Mouse (Mus musculus): ENCODE results near the gene Hnrnpf. TPM values are rescaled to one million over a fixed set of nuclear protein-coding genes. Genes with fewer than 3 reads are reported as not detected.

Gene Hnrnpf
- polyA plus RNA-seq, 1 experiment, result 374 TPM

DNA sequence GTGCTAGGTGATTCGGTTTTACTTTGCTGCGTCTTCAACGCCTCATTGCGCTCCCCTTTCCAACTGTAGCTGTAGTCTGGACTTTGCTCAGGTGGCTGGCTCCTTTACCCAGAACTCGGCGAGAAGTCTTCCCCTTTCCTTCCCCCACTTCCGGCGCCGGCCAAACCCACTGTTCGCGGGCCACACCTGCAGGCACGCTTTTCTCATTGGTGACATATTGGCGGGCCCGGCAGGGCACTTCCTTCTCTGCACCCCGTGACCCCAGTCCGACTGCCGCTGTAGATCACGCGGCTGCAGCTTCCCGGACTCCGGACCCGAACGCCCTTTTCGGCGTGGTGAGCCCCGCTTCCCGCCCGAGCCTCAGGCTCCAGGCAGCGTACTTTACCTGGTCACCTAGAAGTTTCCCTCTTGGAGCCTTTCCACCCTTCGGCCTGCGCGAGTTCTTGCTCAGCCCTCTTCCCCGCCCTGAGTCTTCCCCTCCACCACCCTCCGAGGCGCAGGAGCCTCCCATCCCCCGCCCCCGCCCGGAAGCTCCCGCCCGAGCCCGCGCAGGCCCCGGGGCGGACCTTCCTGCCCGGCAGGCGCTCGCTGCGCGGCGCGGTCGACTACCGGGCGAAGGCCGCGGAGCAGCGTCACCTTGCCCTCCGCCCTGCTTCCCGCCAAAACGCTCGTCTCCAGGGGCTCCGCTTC is 16.8 kb downstream of the Hnrnpf start:
- no peak for TF ChIP-seq FOSL1 (IDR thresholded peaks at IDR 0.05; ENCODE audit: insufficient read depth, low read length, poor library complexity, severe bottlenecking)
- no peak for TF ChIP-seq MYOD1 (IDR thresholded peaks at IDR 0.05; ENCODE audit: control insufficient read depth, insufficient read length, low read depth)
- TF ChIP-seq CEBPB (IDR thresholded peaks at IDR 0.05; ENCODE audit: low read depth), result no peak
- no peak for TF ChIP-seq CTCF (IDR thresholded peaks at IDR 0.05; ENCODE audit: control insufficient read depth, insufficient read depth, insufficient read length)
- TF ChIP-seq MAX (IDR thresholded peaks at IDR 0.05), result peak; percentile 44
- TF ChIP-seq USF1 (IDR thresholded peaks at IDR 0.05; ENCODE audit: low read depth), result peak; percentile 72
- H3K79me3 ChIP-seq (ENCODE audit: low read depth), result peaks cover 95% of the 10 kb centered on the region
- no peaks in the 10 kb centered on the region for H3K27me3 ChIP-seq (ENCODE audit: control insufficient read depth, insufficient read depth, insufficient read length)
- H3K36me3 ChIP-seq (ENCODE audit: control insufficient read depth, insufficient read depth), result peaks cover 76% of the 10 kb centered on the region
- peaks cover 100% of the 10 kb centered on the region for H3K79me2 ChIP-seq (ENCODE audit: control insufficient read depth, insufficient read depth)
- peak overlapping the region; percentile 91 for H3ac ChIP-seq (ENCODE audit: control insufficient read depth, insufficient read length, low read depth)
- H3K4me3 ChIP-seq (ENCODE audit: insufficient read depth, poor library complexity, severe bottlenecking), result peak overlapping the region; percentile 79

- peaks cover 100% of the 10 kb centered on the region for H3K79me2 ChIP-seq (ENCODE audit: control insufficient read depth, insufficient read depth)
- peaks cover 76% of the 10 kb centered on the region for H3K36me3 ChIP-seq (ENCODE audit: control insufficient read depth, insufficient read depth)
- peak overlapping the region; percentile 91 for H3ac ChIP-seq (ENCODE audit: control insufficient read depth, insufficient read length, low read depth)
- peaks cover 95% of the 10 kb centered on the region for H3K79me3 ChIP-seq (ENCODE audit: low read depth)
- H3K4me3 ChIP-seq (ENCODE audit: insufficient read depth, poor library complexity, severe bottlenecking), result peak overlapping the region; percentile 79
- H3K27me3 ChIP-seq (ENCODE audit: control insufficient read depth, insufficient read depth, insufficient read length), result no peaks in the 10 kb centered on the region
- TF ChIP-seq CEBPB (IDR thresholded peaks at IDR 0.05; ENCODE audit: low read depth) (no peak), USF1 (IDR thresholded peaks at IDR 0.05; ENCODE audit: low read depth) (no peak), CTCF (IDR thresholded peaks at IDR 0.05; ENCODE audit: control insufficient read depth, insufficient read depth, insufficient read length) (no peak), FOSL1 (IDR thresholded peaks at IDR 0.05; ENCODE audit: insufficient read depth, low read length, poor library complexity, severe bottlenecking) (no peak), MYOD1 (IDR thresholded peaks at IDR 0.05; ENCODE audit: control insufficient read depth, insufficient read length, low read depth) (no peak), MAX (IDR thresholded peaks at IDR 0.05) (no peak), MYOG (IDR thresholded peaks at IDR 0.05; ENCODE audit: control insufficient read depth, extremely low read depth, insufficient read length) (no peak)
Observed at GRCm38 (mm10) chr6:117917576-117917975, 17.5 kb downstream of the Hnrnpf start.

DNA sequence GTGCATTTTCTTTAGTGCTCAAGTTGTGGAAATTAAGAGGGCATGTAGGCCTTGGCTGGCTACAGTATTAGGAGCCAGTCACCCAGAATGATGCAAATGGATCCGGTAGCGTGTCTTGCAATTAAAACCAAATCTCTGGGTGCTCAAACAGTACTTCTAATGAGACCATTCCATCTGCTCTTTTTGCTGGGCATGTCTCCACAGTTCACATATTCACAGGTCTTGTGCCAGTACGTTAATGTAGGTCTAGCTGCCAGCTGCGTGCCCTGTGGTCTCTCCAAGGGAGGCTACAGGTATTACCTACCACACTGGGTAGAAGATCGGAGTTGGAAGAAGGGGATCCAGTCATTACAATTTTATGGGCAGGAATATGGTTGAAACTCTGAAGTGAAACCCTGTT is 17.9 kb downstream of the Hnrnpf start:
- Histone ChIP-seq H3ac (ENCODE audit: control insufficient read depth, insufficient read length, low read depth) (peak overlapping the region; percentile 72), H3K79me3 (ENCODE audit: low read depth) (peaks cover 94% of the 10 kb centered on the region), H3K36me3 (ENCODE audit: control insufficient read depth, insufficient read depth) (peaks cover 78% of the 10 kb centered on the region), H3K27me3 (ENCODE audit: control insufficient read depth, insufficient read depth, insufficient read length) (no peaks in the 10 kb centered on the region), H3K4me3 (ENCODE audit: insufficient read depth, poor library complexity, severe bottlenecking) (peak overlapping the region; percentile 79), H3K79me2 (ENCODE audit: control insufficient read depth, insufficient read depth) (peaks cover 100% of the 10 kb centered on the region)
- TF ChIP-seq USF1 (IDR thresholded peaks at IDR 0.05; ENCODE audit: low read depth) (no peak), CEBPB (IDR thresholded peaks at IDR 0.05; ENCODE audit: low read depth) (no peak), MYOD1 (IDR thresholded peaks at IDR 0.05; ENCODE audit: control insufficient read depth, insufficient read length, low read depth) (no peak), MYOG (IDR thresholded peaks at IDR 0.05; ENCODE audit: control insufficient read depth, extremely low read depth, insufficient read length) (no peak), CTCF (IDR thresholded peaks at IDR 0.05; ENCODE audit: control insufficient read depth, insufficient read depth, insufficient read length) (no peak), MAX (IDR thresholded peaks at IDR 0.05) (no peak), FOSL1 (IDR thresholded peaks at IDR 0.05; ENCODE audit: insufficient read depth, low read length, poor library complexity, severe bottlenecking) (no peak)

- H3K36me3 ChIP-seq (ENCODE audit: control insufficient read depth, insufficient read depth), result peaks cover 69% of the 10 kb centered on the region
- peaks cover 75% of the 10 kb centered on the region for H3K79me3 ChIP-seq (ENCODE audit: low read depth)
- H3K79me2 ChIP-seq (ENCODE audit: control insufficient read depth, insufficient read depth), result peaks cover 83% of the 10 kb centered on the region
- no peak overlapping the region for H3ac ChIP-seq (ENCODE audit: control insufficient read depth, insufficient read length, low read depth)
- H3K27me3 ChIP-seq (ENCODE audit: control insufficient read depth, insufficient read depth, insufficient read length), result no peaks in the 10 kb centered on the region
- TF ChIP-seq CTCF (IDR thresholded peaks at IDR 0.05; ENCODE audit: control insufficient read depth, insufficient read depth, insufficient read length), result no peak
- TF ChIP-seq MYOD1 (IDR thresholded peaks at IDR 0.05; ENCODE audit: control insufficient read depth, insufficient read length, low read depth), result no peak
- no peak for TF ChIP-seq USF1 (IDR thresholded peaks at IDR 0.05; ENCODE audit: low read depth)
- TF ChIP-seq FOSL1 (IDR thresholded peaks at IDR 0.05; ENCODE audit: insufficient read depth, low read length, poor library complexity, severe bottlenecking), result no peak
- no peak for TF ChIP-seq MYOG (IDR thresholded peaks at IDR 0.05; ENCODE audit: control insufficient read depth, extremely low read depth, insufficient read length)
- TF ChIP-seq CEBPB (IDR thresholded peaks at IDR 0.05; ENCODE audit: low read depth), result no peak
- TF ChIP-seq MAX (IDR thresholded peaks at IDR 0.05), result no peak
- H3K4me3 ChIP-seq (ENCODE audit: insufficient read depth, poor library complexity, severe bottlenecking), result no peak overlapping the region
Observed at GRCm38 (mm10) chr6:117920659-117921640, 20.8 kb downstream of the Hnrnpf start.

DNA sequence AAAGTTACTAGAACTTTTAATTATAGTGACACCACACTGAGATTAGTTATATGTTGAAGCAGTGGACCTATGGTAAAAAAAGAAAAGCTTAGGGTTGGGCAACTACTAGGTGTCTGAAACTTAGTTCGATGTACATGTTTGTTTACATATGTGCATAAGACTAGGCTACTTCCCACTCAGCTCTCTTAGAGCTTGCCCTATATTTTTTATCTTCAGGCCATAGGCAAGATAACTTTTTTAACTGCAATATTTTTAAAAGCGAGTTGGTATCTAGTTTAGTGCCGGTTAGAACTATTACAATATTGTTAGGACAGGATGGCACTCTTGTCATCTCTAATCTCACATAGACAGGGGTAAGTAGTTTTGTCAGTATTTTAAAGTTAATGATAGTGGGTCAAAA is 21.9 kb downstream of the Hnrnpf start:
- Histone ChIP-seq H3K27me3 (ENCODE audit: control insufficient read depth, insufficient read depth, insufficient read length) (no peaks in the 10 kb centered on the region), H3K79me2 (ENCODE audit: control insufficient read depth, insufficient read depth) (peaks cover 82% of the 10 kb centered on the region), H3ac (ENCODE audit: control insufficient read depth, insufficient read length, low read depth) (no peak overlapping the region), H3K36me3 (ENCODE audit: control insufficient read depth, insufficient read depth) (peaks cover 80% of the 10 kb centered on the region), H3K4me3 (ENCODE audit: insufficient read depth, poor library complexity, severe bottlenecking) (no peak overlapping the region), H3K79me3 (ENCODE audit: low read depth) (peaks cover 70% of the 10 kb centered on the region)
- TF ChIP-seq MYOG (IDR thresholded peaks at IDR 0.05; ENCODE audit: control insufficient read depth, extremely low read depth, insufficient read length) (no peak), USF1 (IDR thresholded peaks at IDR 0.05; ENCODE audit: low read depth) (no peak), CEBPB (IDR thresholded peaks at IDR 0.05; ENCODE audit: low read depth) (no peak), CTCF (IDR thresholded peaks at IDR 0.05; ENCODE audit: control insufficient read depth, insufficient read depth, insufficient read length) (no peak), FOSL1 (IDR thresholded peaks at IDR 0.05; ENCODE audit: insufficient read depth, low read length, poor library complexity, severe bottlenecking) (no peak), MAX (IDR thresholded peaks at IDR 0.05) (no peak), MYOD1 (IDR thresholded peaks at IDR 0.05; ENCODE audit: control insufficient read depth, insufficient read length, low read depth) (no peak)

All from C2C12 (cell line).